Mouse (Mus musculus) naive thymus-derived CD4-positive, alpha-beta T cell, adult 2 months (primary cell): ENCODE results near the gene Emc10.

ENCODE experiments used
- DNase-seq: peaks from one replicate; pipeline ENCODE4 v3.0.0-alpha.2; 2011; ENCODE audit warnings: low read depth

Emc10 gene

DNA sequence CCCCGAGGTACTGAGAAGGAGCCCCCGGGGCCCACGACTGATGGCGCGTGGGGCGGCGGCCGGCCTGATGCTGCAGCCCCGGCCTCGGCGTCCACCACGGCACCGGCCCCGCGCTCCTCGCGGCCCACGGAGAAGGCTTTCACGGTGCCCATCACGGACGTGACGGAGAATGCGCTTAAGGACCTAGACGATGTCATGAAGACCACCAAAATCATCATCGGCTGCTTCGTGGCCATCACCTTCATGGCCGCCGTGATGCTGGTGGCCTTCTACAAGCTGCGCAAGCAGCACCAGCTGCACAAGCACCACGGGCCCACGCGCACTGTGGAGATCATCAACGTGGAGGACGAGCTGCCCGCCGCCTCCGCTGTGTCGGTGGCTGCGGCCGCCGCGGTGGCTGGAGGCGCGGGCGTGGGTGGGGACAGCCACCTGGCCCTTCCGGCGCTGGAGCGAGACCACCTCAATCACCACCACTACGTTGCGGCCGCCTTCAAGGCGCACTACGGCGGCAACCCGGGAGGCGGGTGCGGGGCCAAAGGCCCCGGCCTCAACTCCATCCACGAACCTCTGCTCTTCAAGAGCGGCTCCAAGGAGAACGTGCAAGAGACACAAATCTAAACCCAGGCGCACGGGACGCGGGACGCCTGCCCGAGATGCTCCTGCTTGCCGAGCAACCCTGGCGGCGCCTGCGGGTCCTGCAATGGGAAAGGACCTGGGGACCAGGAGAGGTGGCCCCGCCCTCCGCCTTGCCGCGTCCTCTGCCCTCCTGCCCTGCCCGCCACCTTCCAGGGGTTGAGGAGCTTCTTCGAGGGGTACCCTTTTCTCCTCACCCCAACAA is 33.9 kb downstream of the Emc10 start:
- no peak for DNase-seq

DNA sequence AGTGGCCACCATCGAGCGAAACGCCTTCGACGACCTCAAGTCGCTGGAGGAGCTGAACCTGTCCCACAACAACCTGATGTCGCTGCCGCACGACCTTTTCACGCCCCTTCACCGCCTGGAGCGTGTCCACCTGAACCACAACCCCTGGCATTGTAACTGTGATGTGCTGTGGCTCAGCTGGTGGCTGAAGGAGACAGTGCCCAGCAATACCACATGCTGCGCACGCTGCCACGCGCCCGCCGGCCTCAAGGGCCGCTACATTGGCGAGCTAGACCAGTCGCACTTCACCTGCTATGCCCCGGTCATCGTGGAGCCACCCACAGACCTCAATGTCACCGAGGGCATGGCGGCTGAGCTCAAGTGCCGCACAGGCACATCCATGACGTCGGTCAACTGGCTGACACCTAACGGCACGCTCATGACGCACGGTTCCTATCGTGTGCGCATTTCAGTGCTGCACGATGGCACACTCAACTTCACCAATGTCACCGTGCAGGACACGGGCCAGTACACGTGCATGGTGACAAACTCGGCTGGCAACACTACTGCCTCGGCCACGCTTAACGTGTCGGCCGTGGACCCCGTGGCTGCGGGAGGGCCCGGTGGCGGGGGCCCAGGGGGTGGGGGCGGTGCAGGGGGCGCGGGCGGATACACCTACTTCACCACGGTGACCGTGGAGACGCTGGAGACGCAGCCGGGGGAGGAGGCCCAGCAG is 34.7 kb downstream of the Emc10 start:
- DNase-seq, result no peak

DNA sequence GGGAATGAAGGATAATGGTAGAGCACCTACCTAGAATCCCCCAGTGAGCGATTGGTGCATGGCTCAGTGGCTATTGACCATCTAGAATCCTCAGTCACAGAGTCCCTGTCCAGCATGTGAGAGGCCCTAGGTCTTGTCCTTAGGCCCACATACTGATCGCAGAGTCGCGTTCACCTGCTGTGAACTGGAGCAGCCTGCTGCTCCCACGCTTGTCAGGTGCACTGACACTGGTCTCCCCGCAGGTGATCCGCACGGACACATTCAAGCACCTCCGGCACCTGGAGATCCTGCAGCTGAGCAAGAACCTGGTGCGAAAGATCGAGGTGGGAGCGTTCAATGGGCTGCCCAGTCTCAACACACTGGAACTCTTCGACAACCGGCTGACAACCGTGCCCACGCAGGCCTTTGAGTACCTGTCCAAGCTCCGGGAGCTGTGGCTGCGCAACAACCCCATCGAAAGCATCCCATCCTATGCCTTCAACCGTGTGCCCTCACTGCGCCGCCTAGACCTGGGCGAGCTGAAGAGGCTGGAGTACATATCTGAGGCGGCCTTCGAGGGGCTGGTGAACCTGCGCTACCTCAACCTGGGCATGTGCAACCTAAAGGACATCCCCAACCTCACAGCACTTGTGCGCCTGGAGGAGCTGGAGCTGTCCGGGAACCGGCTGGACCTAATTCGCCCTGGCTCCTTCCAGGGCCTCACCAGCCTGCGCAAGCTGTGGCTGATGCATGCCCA is 35.4 kb downstream of the Emc10 start:
- no peak for DNase-seq

DNA sequence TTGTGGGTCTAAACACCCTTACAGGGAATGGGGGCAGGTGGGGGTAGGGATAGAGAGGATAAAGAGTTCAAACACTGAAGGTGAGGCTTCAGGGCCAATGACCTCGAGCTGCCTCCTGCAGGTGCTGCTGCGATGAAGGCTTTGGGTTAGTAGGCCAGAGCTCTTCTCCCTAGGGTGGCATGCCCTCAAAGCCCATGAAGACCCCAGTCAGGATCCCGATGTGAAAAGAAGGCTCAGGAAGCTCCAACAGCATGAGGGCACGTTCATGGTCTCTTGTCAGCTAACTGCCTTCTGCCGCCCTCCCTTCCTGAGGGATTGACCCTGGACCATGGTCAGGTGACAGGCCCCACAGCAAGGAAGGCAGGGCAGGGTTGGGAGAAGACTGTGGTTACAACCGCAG is 36.3 kb downstream of the Emc10 start:
- DNase-seq, result no peak

DNA sequence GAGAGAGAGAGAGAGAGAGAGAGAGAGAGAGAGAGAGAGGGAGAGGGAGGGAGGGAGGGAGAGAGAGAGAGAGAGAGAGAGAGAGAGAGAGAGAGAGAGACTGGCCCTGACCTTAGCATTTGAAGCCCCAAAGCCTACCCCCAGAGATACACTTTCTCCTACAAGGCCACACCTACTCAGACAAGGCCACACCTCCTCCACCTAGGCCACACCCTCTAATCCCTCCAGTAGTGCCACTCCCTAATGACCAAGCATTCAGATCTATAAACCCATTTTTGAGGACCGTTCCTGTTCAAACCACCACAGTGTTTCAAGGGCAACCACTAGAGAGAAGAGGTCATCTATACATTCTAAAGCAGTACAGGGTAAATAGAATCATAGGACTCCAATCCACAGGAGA is 40.0 kb downstream of the Emc10 start:
- no peak for DNase-seq

DNA sequence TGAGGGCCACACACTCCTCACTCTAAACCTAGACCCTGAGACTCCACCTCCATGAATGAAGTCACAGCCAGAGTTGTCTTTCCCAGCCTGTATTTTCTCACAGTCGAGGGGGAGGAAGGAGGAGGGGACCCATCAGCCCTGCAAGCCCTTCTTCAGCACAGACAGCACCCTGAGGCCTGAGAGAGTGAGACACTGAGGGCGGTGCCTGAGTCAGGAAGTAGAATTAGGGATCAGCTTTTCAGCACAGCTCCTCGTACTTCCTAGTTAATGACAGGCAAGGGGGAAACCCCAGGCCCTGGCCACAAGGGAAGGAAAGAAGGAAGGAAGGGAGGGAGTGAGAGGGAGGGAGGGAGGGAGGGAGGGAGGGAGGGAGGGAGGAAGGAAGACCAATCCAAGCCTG is 43.1 kb downstream of the Emc10 start:
- no peak for DNase-seq

DNA sequence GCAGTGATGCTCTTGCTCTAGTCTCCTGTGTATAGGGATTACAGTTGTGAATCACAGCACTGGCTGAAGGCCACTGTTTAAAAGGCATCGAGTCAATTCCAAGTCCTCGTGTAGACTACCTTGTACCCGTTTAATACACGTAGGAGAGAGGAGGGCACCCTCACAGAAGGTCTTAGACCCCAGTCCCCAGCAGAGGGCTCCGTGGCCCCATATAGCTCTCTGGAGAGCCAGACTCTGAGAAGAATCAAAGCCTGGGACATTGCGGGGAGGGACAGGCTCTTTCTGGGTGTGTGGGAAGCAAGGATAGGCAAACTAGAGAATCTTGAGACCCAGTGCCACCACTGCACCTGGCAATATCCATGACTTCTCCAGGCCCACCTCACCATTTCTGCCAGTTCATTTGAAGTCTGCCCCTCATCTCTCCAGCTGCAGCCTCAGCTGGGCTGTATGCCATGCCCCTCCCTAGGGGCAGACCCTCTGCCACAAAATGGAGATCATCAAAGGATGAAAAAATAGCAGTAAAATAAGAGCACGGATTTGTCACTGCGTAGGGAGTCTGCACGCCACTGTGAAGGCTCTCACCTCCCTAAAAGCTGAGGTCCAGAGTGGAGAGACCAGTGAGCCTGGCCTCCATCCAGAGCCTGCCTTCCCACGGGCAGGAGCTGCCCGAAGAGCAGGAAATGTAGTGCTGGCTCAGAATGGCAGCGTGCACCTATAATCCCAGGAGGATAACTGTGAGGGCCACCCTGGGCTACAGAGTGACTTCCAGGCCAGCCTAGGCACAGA is 50.1 kb downstream of the Emc10 start:
- no peak for DNase-seq

DNA sequence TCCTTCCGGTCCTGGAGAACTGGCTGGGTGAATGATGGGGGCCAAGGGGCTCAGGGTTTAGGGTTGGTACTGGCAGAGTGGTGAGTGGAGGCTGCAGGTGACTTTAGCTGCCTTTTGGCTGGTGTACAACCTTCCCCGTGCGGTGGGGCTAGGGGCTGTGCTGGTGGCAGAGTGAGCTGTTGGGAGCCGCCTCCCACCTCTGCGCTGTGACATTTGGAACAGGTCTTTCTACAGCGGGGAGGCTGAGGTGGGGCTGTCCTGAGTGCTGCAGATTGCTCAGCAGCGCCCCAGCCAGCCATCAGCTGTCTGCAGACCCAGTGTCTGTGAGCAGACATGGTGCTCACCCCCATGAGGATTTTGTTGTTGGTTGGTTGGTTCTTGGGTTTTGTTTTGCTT is 50.8 kb downstream of the Emc10 start:
- no peak for DNase-seq

DNA sequence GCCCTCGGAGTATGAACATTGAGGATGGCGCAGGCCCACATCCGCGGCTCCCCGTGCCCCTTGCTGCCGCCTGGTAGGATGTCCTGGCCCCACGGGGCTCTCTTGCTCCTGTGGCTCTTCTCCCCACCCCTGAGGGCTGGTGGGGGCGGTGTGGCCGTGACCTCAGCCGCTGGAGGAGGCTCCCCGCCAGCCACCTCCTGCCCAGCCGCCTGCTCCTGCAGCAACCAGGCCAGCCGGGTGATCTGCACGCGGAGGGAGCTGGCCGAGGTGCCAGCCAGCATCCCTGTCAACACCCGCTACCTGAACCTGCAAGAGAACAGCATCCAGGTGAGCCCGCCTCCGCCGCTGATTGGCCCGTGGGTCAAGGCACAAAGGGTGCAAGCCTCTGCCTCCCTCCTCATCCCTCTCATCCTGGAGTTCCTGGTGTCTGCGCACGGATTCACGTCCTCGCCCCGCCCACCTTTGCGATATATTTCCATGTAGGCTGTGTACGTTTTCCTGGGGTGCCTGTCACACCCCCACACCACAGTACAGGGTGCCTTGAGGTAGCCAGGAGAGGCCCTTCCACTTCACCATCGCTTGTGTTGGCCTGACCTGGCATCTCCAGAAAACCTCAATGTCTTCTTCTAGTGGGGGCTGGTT is 51.3 kb downstream of the Emc10 start:
- DNase-seq, result no peak

DNA sequence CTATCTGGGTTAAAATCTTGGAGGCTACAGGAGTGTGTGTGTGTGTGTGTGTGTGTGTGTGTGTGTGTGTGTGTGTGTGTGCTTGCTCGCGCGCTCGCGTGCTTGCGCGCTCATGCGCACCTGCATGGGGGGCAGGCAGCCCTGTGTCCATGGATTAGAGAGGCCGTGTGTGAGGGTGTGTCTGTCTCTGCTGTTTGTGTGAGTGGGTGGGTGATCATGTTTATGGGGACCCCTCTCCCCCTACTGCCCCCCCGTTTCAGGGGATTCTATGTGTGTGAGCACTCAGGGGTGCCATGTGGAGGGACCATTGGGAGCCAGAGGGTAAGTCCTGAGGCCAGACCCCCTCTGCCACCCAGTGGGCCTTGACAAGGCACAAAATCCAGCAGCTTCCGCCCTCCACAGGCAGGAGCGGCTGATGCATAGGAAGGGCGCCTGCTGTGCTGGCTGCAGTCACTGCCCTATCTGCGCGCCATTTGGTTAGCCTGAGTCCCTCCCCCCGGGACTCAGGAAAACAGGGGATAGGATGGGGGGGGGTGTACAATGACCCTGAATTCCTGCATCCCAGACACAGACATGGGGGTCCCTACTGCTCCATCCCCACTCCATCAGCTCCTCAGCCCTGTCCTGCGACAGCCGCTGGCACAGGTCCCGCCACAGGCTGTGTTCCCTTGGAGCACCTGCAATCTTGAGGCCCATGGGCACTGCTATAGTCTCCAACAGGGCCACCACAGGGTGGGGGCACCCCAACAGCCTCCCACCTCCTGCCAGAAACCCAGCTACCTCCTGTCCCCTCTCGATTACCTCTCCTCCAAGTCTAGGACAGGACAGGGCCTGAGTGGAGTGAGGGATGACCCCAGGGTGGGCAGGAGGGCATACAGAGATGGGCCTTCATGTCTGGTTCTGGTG is 52.8 kb downstream of the Emc10 start:
- no peak for DNase-seq

DNA sequence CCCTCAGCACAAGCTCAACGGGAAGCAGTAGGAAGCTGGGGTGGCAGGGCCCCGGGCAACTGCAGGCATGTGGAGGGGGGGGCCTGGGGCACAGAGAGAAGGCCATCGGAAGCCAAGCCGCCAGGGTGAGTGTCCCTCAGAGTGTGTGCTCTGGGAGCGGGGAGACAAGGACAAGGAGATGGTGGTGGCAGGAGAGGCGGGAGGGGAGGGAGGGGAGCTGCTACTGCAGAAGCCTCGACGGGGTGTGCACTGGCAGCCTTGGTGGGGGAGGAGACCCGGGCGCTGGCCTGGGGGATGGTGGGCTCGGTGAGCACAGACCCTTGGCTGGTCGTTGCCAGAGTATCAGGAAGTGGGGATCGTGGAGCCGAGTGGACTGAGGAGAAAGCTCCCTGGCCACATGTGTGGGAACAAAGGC is 53.9 kb downstream of the Emc10 start:
- no peak for DNase-seq

DNA sequence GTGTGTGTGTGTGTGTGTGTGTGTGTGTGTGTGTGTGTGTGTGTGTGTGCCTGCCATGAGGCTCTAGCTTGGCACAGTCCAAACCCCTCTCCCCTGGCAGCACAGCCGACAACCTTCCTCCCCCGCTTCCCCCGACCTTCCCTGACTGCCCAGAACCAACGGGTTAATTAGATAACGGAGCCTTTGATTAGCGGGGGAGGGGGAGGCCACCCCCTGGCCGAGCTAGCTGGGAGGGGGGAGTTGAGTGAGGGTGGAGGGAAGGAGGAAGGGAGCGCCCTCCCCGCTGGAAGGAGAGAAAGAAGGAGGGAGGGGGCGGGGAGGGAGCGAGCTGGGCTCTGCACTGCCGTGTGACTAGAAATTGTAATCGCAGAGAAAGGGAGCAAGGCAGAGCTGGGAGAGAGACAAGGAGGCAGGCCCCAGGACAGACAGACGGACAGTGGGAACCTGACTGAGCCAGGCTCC is 54.6 kb downstream of the Emc10 start:
- no peak for DNase-seq

DNA sequence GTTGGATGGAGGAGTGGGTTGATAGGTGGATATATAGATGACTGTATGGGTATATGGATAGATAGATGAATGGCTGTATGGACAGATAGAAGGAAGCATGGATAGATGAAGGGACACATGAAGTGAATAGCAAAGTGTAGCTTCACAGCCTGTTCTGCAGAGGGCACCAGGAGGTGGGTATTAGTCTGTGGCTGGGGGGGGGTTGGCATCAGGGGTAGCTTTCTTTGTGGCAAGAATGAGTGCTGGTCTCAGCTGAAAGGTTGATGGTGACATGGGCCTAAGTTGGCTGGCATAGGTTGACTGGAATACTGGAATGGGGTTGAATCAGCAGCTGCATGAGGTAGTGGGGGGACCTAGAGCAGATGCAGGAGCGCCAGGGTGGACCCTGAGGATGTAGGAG is 55.1 kb downstream of the Emc10 start:
- no peak for DNase-seq

DNA sequence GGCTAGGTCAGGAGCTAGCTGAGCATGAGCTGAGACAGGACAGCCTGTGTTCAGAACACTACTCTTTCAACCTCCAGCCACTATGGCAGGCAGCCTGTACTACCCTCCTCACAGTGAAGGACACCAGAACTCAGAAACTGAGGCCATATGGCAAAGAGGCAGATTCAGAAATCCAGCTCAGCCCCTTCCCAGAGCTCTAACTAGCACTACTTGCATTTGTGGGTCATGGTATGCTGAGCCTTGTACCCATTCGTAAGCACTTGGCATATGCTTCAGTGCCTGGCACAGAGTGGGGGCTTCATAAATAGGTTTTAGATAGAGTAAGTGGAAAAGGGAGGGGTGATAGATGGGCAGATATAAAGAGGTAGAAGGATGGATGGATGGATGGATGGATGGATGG is 55.9 kb downstream of the Emc10 start:
- no peak for DNase-seq
